Mouse (Mus musculus) spleen, postnatal 4 days (tissue): ENCODE measurements around the gene Cryzl2.

Source experiments
- DNase-seq, 2 experiments: peaks; one replicate each; pipeline ENCODE4 v3.0.0; 2022; ENCODE audit warnings: low spot score in 2 of 2

The Cryzl2 gene

GRCm38 (mm10) chr1:157458421-157459208, at the start of gene Cryzl2:
Gene Cryzl2 (plus strand): TSS chr1:157458577.
- DNase-seq = peak; percentile 74 to 87

- no peak for DNase-seq
These were observed 48.7 kb upstream of the Cryzl2 start for GRCm38 (mm10) chr1:157409648-157410047.

GRCm38 (mm10) chr1:157410937-157411336, 47.4 kb upstream of the Cryzl2 start:
- DNase-seq = no peak

GRCm38 (mm10) chr1:157411341-157411710, 47.1 kb upstream of the Cryzl2 start:
- no peak for DNase-seq

- peak; percentile 37 to 80 for DNase-seq
These were observed 46.5 kb upstream of the Cryzl2 start for GRCm38 (mm10) chr1:157411711-157412380.

GRCm38 (mm10) chr1:157412454-157413369, 45.7 kb upstream of the Cryzl2 start, which contains the start of gene Rasal2:
Gene Rasal2 (minus strand): TSS chr1:157412595.
- DNase-seq = peak; percentile 87 to 96

GRCm38 (mm10) chr1:157415771-157416170, 42.6 kb upstream of the Cryzl2 start:
- no peak for DNase-seq

- no peak for DNase-seq
These were observed 41.7 kb upstream of the Cryzl2 start for GRCm38 (mm10) chr1:157416628-157417027.

GRCm38 (mm10) chr1:157417414-157417813, 41.0 kb upstream of the Cryzl2 start:
- DNase-seq = no peak

- no peak for DNase-seq
These were observed 40.5 kb upstream of the Cryzl2 start for GRCm38 (mm10) chr1:157417861-157418260.

GRCm38 (mm10) chr1:157425741-157426427, 32.5 kb upstream of the Cryzl2 start:
- no peak for DNase-seq

- no peak for DNase-seq
These were observed 31.4 kb upstream of the Cryzl2 start for GRCm38 (mm10) chr1:157426933-157427332.

- no peak for DNase-seq
These were observed 30.8 kb upstream of the Cryzl2 start for GRCm38 (mm10) chr1:157427604-157428003.

GRCm38 (mm10) chr1:157428366-157428765, 30.0 kb upstream of the Cryzl2 start:
- DNase-seq = no peak

GRCm38 (mm10) chr1:157433316-157433715, 25.1 kb upstream of the Cryzl2 start:
- no peak for DNase-seq

GRCm38 (mm10) chr1:157434404-157434803, 24.0 kb upstream of the Cryzl2 start:
- DNase-seq = no peak

- no peak for DNase-seq
These were observed 22.5 kb upstream of the Cryzl2 start for GRCm38 (mm10) chr1:157435926-157436325.

- no peak for DNase-seq
These were observed 20.1 kb upstream of the Cryzl2 start for GRCm38 (mm10) chr1:157438290-157438689.

GRCm38 (mm10) chr1:157439101-157439500, 19.3 kb upstream of the Cryzl2 start:
- DNase-seq = no peak

GRCm38 (mm10) chr1:157439973-157440641, 18.3 kb upstream of the Cryzl2 start:
- no peak for DNase-seq
